Mouse (Mus musculus) cortical plate, adult 2 months (tissue): ENCODE measurements around the gene Gm43951.

Experiments
- CTCF ChIP-seq: fragments of 200-500 bp; IDR thresholded peaks from 2 replicates; pipeline ENCODE4 v1.5.1; 2011; ENCODE audit warnings: mild to moderate bottlenecking, control low read depth, low read length; ENCODE audit not compliant: insufficient read depth; ENCODE audit errors: extremely low read depth
- POLR2A ChIP-seq: fragments of 200-500 bp; IDR thresholded peaks from 2 replicates; pipeline ENCODE4 v1.6.1; 2011; ENCODE audit warnings: mild to moderate bottlenecking, low read length, control low read depth; ENCODE audit not compliant: insufficient read depth; ENCODE audit errors: extremely low read depth

- TF ChIP-seq POLR2A (no peak), CTCF (no peak)
These were observed 20.3 kb upstream of the Gm43951 start for GRCm38 (mm10) chr11:72226901-72227300.
